Mouse (Mus musculus) testis, adult 2 months (tissue): ENCODE measurements at regions not wholly inside any gene's neighbourhood (a gene's known extent, or its start where the extent isn't known, plus 50 kb on each side); places are given as distances from the start of the nearest gene placed in this dataset.

Experiments used
- CTCF ChIP-seq: fragments of 200-500 bp; IDR thresholded peaks from 2 replicates; pipeline ENCODE4 v1.5.1; 2012; ENCODE audit warnings: low read depth, mild to moderate bottlenecking, inconsistent platforms, low read length, moderate library complexity; ENCODE audit not compliant: control insufficient read depth, insufficient read depth, insufficient replicate concordance
- POLR2A ChIP-seq: fragments of 200-500 bp; IDR thresholded peaks from 2 replicates; pipeline ENCODE4 v1.6.1; 2012; ENCODE audit warnings: low read depth, mild to moderate bottlenecking, inconsistent platforms, low read length, moderate library complexity; ENCODE audit not compliant: control insufficient read depth

DNA sequence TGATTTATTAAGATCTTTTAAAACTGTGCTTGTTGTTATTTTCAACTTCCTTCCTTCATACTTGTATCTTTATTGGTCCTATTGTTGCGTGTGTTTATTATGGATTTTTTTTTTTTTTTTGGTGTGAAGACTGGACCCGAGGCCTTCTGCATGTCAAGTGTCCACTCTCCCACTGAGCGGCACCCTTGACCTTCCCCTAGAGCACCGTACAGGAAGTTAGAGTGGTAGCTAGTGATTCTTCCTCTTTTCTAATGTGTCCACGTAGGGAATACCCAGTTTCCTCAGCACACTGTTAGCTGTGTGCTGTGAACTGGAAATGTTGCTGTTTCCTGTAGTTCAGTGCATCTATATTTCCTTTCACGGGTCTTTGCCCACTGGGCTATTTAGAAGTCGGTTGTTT lies 170.7 kb upstream of the Mast4 start:
- TF ChIP-seq POLR2A (no peak), CTCF (no peak)
